Mouse (Mus musculus): ENCODE measurements at regions not wholly inside any gene's neighbourhood (a gene's known extent, or its start where the extent isn't known, plus 50 kb on each side); places are given as distances from the start of the nearest gene placed in this dataset.

- no peak for TF ChIP-seq MAFK (IDR thresholded peaks at IDR 0.05; ENCODE audit: insufficient read depth, low read depth, low read length)
- peak; percentile 41; the same call in 1 of the 2 replicates for TF ChIP-seq ZC3H11A (IDR thresholded peaks at IDR 0.05; ENCODE audit: borderline replicate concordance, low read depth, low read length)
- TF ChIP-seq HCFC1 (IDR thresholded peaks at IDR 0.05; ENCODE audit: borderline replicate concordance, insufficient read depth, low read length) = no peak
- 0 out of 2 replicates have a peak, but pooled peaks have one; percentile 26 for TF ChIP-seq ZNF384 (IDR thresholded peaks at IDR 0.05; ENCODE audit: low read depth, low read length)
- TF ChIP-seq CHD2 (IDR thresholded peaks at IDR 0.05; ENCODE audit: low read depth, low read length) = no peak
Observed at GRCm38 (mm10) chr5:46443805-46444340, 586.5 kb upstream of the Lcorl start.

Measured in ES-E14 (cell line).